Mouse (Mus musculus) frontal cortex, adult 2 months (tissue): ENCODE measurements at regions not wholly inside any gene's neighbourhood (a gene's known extent, or its start where the extent isn't known, plus 50 kb on each side); places are given as distances from the start of the nearest gene placed in this dataset.

Source experiments
- DNase-seq, 2 experiments: peaks; one replicate each; pipeline ENCODE4 v3.0.0; 2022; ENCODE audit warnings: low spot score in 1 of 2; ENCODE audit errors: extremely low spot score in 1 of 2

DNA sequence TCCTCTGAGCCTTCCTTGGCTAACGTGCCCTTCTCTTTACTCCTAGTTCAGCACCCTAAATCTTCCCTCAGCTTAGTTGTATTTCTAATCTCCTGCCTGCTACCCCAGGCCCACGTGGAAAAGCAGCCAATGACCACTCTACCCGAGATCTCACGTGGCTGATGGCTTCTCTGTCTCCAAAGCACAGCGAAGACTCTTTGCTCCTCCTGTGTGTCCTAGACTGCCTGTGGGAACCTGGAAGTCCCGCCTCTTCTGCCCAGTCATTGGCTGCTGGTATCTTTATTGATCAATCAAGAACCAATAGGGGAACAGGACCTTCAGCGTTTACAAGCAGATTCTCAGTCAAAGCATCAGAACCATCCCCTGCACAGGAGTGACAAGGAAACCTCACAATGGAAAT lies 54.8 kb downstream of the Gm19935 start:
- DNase-seq, result no peak

DNA sequence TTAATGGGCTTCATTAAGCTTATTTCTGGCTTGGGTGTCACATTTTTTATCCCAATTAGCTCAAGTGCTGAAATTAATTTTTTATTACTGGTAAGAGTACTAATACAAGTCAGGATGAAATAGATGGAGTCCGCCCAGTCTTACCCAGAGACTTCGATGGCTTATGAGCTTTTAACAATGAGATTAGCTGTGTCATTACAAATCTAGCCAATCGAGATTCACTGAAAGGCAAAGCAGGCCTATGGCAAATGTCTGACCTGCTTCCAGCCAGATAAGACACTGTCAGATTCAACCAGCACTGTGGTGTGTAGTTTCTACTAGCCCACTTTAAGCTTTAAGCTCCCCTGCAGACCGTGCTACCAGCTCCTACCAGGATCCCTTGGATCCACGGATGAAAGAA lies 55.2 kb downstream of the Gm19935 start:
- DNase-seq, result no peak

DNA sequence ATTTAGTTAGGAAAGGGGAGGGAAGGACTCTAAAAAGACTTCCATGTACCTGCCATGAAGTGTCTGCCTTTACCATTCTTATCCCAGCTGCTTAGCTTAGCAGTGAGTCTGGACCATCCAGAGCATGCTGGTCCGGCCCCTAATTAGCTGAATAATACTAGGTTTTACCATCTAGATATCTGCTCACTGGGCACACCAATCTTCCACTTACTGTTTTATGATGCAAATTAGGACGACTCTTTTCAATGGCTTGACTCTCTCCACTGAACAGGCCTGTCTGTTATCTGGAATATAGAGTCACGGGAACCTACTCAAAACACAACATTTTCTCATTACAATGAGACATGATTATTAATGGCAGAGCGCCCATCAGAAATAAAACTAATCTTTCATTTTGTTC lies 55.7 kb downstream of the Gm19935 start:
- DNase-seq, result no peak

DNA sequence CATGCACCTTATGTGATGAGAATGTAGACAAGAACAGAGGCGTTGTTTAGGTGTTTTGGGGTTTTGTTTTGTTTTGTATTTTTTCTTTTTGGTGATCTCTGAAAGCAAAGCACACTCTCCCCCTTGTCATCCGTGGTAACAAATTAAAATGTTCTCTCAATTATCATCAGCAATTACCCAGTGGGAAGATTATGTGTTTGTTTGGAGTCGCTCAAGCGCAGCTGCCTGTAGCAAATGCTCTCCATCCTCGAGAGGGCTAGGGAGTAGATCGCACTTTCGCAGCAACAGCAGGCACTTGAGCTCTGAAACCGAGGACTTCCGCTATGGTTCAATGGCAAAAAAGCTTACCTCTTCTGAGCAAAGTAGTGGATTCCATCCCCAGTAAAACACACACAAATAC lies 57.7 kb downstream of the Gm19935 start:
- DNase-seq, result no peak

DNA sequence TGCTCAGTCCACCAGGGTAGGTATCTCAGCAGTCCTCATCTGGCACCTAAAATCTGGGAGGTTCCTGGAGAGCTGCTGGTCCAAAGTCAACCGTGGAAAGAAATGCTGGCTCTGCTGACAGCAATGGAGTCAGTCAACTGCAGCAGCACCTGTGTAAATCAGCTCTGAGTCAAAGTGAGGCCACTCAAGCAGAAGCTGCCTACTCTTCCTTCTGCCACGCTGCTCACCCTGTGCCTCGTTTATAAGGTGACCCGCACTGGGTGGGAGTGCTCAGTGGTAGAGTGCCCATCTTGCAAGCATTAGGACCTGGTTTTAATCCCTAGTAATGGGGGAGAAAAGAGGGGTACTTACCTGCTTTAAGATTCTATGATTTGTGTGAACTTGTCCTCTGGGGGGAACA lies 62.2 kb downstream of the Gm19935 start:
- DNase-seq, result no peak

DNA sequence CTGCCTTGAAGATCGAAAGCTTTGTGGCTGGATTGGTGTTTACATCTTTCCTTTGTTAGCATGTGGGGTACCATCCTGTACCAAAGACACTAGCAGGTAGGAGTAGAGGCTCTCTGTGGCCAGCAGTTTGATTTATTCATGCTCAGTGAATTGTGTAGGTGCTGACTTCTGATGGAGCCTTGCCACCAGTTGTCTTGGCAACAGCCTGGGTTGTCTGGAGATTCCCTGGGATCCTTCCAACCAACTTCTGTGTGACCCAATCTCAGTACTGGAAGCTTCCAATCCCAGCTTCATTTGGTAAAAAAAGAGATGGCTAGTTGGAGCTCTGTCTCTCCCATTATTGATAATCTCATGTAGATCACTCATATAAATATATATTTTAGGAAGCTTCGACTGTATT lies 73.6 kb downstream of the Gm19935 start:
- peak in 1 of 2 experiments; percentile 36 for DNase-seq

DNA sequence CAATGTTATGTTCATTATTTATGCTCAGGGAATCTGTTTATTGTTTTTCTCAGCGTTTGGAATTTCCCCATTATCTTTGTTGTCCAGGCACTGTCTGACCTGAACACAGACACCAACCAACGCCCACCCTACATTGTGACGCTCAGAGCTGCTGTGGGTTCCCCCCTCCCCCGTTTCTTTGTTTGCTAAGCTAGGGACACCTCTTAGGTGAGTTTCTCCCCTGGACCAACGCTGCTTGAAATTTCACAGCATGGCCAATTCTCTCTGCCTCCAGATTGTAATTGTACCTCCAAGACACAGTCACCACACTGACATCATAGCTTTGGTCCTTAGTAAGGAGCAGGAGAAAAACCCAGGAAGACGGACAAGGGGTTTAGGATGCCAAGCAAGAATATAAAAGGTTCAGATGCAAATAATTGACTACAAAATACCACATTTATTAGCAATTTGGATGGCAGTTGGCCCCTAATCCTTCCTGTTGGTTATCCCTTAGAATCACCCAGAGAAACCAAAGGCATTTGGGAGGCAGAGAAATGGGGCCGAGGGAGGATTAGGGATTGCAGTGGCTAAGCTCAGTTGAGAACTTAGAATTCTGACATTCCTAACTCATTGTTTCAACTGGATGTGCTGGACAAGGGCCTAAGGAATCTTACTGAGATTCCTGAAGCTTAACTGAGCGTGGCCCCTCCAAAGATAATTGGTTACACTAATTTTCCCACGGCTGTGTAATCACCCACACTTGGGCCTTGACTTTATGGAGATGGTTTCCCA lies 76.0 kb downstream of the Gm19935 start:
- DNase-seq, result no peak

DNA sequence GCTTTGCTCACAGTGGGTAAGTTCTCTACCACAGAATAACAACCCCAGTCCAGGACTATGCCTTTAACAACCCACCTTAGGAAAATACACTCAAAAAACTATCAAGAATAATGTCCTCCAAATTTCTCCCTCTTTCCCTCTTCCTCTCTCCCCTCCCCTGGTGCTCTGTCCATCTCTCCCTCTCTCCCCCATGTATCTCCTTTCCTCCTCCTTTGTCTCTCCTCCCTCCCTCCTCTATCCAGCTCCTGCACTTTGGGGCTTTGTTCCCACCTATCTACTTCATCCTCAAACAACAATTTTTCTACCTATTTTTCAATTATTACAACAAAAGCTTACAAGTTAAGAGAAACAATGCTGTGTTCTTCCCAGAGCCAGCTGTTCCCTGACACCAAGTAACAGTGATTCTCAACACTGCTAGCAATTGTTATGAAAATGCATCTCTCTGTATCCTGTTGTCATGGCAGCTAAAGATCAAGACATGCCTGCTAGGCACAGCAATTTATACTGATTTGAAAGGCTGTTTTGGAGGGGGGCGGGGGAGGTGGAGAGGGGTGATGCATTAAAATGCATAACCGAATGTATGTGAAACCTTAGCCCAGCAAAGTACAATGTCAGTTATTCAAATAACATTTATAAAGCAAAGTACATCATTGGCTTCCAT lies 76.8 kb downstream of the Gm19935 start:
- no peak for DNase-seq

DNA sequence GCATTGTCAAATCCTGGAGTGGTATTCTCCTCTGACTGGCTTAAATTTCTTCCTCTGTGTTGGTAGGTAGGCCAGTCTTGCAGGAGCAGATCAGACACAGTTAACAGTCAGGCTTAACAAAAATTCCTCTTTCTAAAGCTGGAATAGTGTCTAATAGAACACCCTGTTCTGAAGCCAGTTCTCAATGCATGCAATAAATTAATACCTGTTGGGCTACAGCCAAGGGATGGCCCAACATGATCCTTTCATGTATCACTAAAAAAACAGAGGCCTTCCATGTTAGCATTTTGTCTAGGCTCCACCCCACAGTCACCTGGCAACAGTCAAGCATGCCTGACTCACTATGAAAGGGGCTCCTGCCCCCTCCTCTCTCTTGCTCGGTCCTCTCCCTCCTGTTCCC lies 89.2 kb downstream of the Gm19935 start:
- no peak for DNase-seq

DNA sequence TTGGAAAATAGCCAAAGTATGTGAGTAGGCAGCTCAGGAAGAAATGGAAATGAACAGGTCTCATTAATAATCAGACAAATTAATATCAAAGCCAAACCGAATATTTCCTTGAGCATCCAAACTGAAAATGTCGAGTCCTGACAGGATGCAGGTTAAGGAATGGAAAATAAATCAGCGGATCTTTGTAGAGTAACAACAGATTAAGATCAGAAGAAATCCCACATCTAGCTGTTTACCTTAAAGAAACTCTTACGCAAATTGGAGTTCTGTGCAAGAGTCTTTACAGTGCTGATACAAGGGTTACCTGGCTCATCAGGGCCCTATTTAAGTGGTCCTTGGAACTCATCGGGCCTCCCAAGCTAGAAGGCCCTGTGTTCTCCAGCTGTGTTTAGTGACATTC lies 92.0 kb downstream of the Gm19935 start:
- DNase-seq, result no peak

DNA sequence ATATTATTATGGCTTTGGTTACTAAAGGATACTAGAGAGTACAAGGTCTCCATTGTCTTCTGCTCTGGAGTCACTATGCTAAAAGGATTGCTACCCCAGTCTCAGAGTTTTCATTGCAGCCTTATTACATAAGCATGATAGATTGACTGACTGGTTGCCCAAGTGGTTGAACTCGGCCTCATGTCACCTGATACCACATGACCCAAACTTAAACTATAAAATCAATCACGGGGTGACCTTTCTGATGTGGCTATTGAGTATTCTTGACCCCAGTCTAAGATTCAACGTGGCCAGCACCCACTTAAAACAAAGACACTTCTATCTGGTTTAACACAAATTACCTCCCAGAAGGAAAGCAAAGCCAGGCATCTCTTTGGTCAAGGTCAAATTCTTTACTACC lies 100.8 kb downstream of the Gm19935 start:
- DNase-seq, result no peak

DNA sequence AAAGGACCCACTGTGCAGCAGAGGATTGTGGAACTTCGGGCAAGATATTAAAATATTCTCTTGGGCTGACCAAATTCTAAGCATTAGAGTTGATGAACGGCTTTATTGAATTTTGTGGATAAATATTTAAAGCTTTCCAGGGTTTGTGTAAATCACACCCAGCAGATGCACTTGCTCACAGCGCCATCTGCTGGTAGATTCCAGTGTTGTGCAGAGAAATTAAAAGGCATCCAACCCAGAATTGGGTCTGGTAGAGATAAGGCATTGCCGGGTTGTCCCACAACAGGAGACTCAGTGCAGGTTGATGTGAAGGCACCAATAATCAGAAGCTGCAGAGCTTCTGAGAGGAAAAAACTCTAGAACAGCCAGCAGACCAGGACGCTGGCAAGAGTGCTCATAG lies 108.7 kb downstream of the Gm19935 start:
- peak in 1 of 2 experiments; percentile 87 for DNase-seq

DNA sequence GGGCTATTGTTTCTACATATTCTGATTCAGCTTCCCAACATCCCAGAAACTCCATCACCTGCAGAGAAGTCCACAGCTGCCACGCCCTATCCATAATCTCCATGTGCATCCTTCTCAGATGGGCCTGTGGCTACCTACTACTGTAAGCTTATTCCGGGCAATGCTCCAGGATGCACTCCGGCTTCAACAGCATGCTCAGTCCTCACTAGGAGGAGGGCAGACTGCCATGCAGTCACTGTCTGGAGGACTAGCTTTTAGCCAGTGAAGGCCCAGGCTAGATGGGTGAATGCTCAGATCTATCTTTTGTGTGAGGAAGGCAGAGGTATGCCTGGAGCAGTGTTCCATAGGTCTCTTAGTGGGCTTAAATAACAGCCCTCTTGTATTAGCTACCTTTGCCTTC lies 124.7 kb downstream of the Gm19935 start:
- no peak for DNase-seq

DNA sequence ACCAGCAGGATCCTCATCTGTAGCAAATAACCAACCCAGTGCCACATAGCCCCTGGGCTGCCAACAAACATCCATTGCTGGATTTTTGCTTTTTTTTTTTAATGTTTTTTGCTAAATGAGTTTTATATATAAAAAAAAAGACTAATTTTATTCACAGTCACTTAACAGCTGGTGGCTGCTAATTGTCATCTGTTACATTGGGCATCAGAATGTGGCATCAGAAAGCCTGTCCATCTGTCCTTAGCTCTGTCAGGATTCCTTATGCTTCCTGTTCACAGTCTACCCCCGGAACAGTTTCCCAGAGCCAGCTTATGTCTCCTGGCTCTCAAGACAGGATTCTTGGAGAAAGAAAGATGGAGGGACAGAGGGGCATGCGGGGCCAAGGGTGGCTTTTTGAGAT lies 132.1 kb downstream of the Gm19935 start:
- no peak for DNase-seq

DNA sequence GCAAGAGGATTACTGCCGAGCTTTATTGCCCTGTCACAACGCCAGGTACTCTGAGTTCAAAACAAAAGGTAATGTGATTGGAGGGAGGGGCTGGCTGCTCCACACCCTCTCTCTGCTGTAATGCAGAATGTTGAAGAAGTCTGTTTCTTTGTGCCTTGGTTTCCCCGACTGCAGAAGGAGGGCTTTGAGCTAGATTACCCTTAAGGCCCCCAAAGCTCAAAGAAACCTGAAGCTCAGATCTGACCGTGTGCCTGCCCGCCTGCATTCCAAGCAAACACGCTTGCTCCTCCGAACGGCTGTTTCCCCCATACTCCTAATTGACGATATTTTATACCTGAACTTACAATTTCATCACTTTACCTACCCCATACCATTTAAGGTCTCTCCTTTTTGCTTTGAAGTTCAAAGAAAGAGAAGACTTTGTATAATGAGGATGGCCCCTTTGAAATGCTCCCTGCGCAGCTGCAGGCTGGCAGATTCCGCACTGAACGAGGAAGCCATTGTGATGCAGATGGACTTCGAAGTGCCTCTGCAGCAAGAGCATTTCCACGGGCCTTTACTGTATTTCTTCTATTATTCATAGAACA lies 146.6 kb downstream of the Gm19935 start:
- DNase-seq, result no peak

DNA sequence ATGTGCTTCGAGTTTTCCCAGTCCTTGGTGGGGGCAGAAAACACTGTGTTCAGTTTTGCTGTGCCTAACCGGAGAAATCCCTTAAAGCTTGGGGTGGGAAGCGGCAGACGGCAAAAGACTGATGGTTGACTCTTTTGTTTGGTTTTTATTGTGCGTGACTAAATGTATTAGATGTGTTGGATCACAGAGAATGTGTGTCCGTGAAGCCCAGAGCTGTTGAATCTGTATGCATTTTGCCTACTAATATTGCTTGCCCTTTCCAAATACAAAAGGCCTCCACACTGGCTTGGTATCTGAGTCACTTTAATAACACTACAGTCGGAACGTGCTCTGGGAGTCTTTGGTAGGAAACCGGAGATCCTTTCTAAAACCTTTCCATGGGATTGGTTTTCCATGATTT lies 147.8 kb downstream of the Gm19935 start:
- no peak for DNase-seq

DNA sequence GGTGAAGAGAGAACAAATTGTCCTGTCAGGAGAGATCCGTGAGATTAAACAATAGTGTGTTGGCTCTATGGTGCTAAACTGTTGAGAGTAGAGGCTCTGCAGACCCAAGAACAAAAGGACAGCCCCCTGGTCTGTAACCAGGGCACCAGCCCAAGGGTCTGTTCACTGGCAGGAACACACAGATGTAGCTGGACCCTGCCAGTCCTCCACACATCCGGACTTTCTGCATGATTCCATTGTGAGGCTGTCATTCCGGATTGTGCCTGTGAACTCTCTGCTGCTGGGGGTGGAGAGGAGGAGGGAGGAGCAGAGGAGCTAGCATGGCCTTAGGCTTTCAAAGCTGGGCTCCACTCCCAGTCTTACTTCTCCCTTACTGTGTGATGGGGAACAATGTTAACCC lies 158.1 kb downstream of the Gm19935 start:
- no peak for DNase-seq

DNA sequence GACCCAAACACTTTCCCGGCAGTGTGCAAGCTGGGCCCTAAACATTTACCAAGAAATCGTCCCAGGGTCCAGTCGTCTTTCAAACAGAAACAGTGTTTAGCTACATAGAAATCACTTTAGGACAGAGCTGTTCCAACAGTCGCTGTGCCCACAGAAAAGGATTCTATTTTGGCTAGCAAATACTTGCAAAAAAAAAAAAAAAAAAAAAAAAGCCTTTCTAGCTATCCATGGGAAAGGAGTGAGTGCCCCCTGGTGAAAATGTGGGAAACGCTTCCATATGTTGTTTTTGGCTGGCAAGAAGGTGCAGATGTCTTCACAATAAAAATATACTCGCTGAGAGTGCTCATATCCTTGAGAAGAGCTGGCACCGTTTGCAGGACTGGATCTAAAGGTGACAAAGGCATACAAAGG lies 159.5 kb downstream of the Gm19935 start:
- DNase-seq, result peak; percentile 72 to 86

DNA sequence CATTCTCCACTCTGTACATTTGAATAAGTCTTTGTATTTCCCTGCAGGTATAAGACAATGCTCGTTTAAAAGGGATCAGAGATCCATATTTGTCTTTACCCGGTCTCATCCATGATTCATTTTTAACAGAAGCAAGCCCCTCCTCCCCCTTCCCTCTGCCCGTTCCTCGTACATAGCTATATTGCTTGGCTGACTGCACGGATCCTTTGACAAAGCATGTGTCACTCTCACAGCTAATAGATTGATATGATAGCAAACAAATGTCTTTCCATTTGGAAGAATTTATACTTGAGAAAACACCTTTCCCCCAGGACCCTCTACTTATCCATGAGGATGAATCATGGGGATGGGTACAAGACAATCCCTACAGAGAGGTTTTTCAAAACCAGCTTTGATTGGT lies 160.1 kb downstream of the Gm19935 start:
- DNase-seq, result no peak

DNA sequence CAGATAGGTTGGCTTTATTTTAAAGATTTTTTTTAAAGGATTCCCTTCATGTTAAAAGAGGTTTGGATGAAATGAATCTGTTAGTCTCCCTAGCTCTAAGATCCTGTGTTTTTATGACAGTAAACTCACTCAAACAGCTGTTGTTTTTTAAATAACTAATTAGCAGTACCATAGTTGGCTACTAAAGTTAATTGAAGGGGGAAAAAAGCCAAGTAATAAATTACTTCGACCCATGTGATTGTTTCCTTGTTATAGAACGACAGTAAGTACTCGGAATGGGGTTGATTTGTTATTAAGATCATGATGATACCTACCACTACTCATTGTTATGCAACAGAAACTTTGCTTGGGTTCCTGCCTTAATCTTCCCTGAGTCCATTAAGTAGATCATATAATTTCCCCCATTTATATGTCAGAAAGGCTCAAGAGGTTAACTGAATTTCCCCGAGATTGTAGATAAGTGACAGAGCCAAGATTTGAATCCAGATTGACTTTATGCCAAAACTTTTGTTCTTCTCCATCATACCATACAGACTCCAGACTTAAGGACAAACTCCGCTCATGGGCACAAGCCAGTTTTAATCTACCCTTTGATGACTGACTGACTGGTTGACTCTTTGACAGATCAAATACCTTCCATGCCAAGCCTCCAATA lies 160.6 kb downstream of the Gm19935 start:
- no peak for DNase-seq

DNA sequence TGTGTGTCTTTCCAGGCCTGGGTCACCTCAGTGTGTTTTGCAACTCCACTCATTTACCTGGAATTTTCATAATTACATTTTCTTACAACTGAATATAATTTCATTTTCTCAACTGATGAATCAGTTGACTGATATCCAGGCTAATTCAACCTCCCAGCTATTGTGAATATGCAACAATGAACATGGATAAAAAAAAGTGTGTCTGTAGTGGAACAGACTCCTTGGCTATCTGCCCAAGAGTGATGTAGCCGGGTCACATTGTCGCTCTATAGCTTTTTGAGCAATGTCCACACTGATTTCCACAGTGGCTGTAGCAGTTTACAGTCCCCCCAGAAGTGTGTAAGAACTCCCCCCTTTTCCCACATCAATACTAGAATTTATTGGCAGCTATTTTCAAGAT lies 162.4 kb downstream of the Gm19935 start:
- DNase-seq, result no peak

DNA sequence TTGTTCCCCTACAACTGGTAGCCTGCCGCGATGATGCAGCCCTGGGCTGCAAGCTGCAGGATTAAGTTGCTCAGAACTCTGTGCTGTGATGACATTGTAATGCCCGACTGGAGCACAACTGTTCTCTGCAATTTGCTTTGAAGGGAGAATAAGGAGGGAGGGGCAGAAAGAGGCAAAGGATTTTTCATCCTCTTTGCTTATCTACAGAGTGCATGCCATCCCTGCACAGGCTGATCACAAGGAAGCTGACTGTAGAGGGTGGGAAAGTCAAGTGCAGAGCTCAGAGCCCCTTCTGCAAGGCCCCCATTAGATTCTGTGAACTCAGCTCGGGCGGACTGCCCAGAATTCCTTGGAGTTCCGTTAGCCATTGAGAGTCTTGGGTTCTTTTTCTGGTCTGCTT lies 174.8 kb downstream of the Gm19935 start:
- no peak for DNase-seq
